10 mouse cellular contexts compared by ENCODE assay signal in genomic region chr5:77427986-77428385, GRCm38 (mm10).
"Had no signal": no experiment of that assay in that cellular context is flagged by ENCODE, and none has a peak within 500 bp of the region (broad histone marks: within the 10 kb centered on the region; RNA-seq: fewer than 3 reads in every experiment).

No protein-coding gene starts in this region.

- DNase-seq: kidney, postnatal 25 days; liver; liver, embryonic 13.5 days; liver, postnatal 0 days; right cerebral cortex, postnatal 14 days; thymus, postnatal 4 days had no signal

- H3K36me3 ChIP-seq: liver, embryonic 13.5 days; midbrain, embryonic 13.5 days had no signal

- H3K27me3 ChIP-seq: liver, embryonic 13.5 days; midbrain, embryonic 13.5 days had no signal

- ATAC-seq: intestine, embryonic 16.5 days; liver, postnatal 0 days; midbrain, embryonic 13.5 days had no signal

- H3K4me1 ChIP-seq: liver, embryonic 13.5 days; midbrain, embryonic 13.5 days had no signal

- H3K9ac ChIP-seq: liver, embryonic 13.5 days; liver, postnatal 0 days; midbrain, embryonic 13.5 days had no signal

- H3K4me2 ChIP-seq: liver, embryonic 13.5 days; midbrain, embryonic 13.5 days had no signal

- H3K4me3 ChIP-seq: left cerebral cortex, adult 2 months; liver, embryonic 13.5 days; midbrain, embryonic 13.5 days had no signal

- H3K27ac ChIP-seq: left cerebral cortex, adult 2 months; liver, embryonic 13.5 days; midbrain, embryonic 13.5 days; stomach, postnatal 0 days had no signal

- H3K9me3 ChIP-seq: midbrain, embryonic 13.5 days had no signal
